Mouse (Mus musculus): Measurements from ENCODE around the gene Gpr1. TPM values are rescaled to one million over a fixed set of nuclear protein-coding genes. Genes with fewer than 3 reads are reported as not detected.
A peak's percentile ranks its signal among the peaks of the same experiment; 100 is the strongest.

The Gpr1 gene
- polyA plus RNA-seq, 1 experiment: 0.02 TPM

- Histone ChIP-seq H3K4me2 (ENCODE audit: low read depth) (no peak overlapping the region), H3K27me3 (ENCODE audit: control insufficient read depth, insufficient read depth, insufficient read length) (peaks cover 30% of the 10 kb centered on the region), H3K79me2 (ENCODE audit: control insufficient read depth, insufficient read depth) (no peaks in the 10 kb centered on the region), H3ac (ENCODE audit: control insufficient read depth, insufficient read length) (no peak overlapping the region), H3K4me3 (no peak overlapping the region), H3K36me3 (ENCODE audit: control insufficient read depth, insufficient read depth) (no peaks in the 10 kb centered on the region)
- TF ChIP-seq E2F4 (IDR thresholded peaks at IDR 0.05; ENCODE audit: insufficient read depth) (no peak), TCF12 (IDR thresholded peaks at IDR 0.05; ENCODE audit: insufficient read depth, poor library complexity, severe bottlenecking) (no peak), MYOD1 (IDR thresholded peaks at IDR 0.05; ENCODE audit: control insufficient read depth in 1 of 3, insufficient read length in 2 of 3, low read depth in 2 of 3) (no peak), USF1 (IDR thresholded peaks at IDR 0.05; ENCODE audit: low read depth) (no peak), MAX (IDR thresholded peaks at IDR 0.05; ENCODE audit: low read depth) (no peak), POLR2A (IDR thresholded peaks at IDR 0.05; ENCODE audit: insufficient read length, low read depth) (no peak), REST (IDR thresholded peaks at IDR 0.05; ENCODE audit: insufficient read depth, insufficient read length) (no peak), CEBPB (IDR thresholded peaks at IDR 0.05; ENCODE audit: insufficient read depth, poor library complexity, severe bottlenecking) (no peak), TCF3 (IDR thresholded peaks at IDR 0.05; ENCODE audit: insufficient read length, low read depth) (no peak), MYOG (IDR thresholded peaks at IDR 0.05; ENCODE audit: control insufficient read depth in 1 of 3, insufficient read depth in 1 of 3, insufficient read length in 2 of 3, low read depth in 2 of 3) (no peak), SRF (IDR thresholded peaks at IDR 0.05; ENCODE audit: control insufficient read depth, insufficient read length, low read depth) (no peak), POLR2AphosphoS2 (IDR thresholded peaks at IDR 0.05; ENCODE audit: insufficient read length, low read depth) (no peak)
Observed at GRCm38 (mm10) chr1:63246862-63247521, 32.6 kb upstream of the Gpr1 start.

- H3K27me3 ChIP-seq (ENCODE audit: control insufficient read depth, insufficient read depth, insufficient read length): peaks cover 11% of the 10 kb centered on the region
- TF ChIP-seq USF1 (IDR thresholded peaks at IDR 0.05; ENCODE audit: low read depth): no peak
- no peak for TF ChIP-seq REST (IDR thresholded peaks at IDR 0.05; ENCODE audit: insufficient read depth, insufficient read length)
- no peak for TF ChIP-seq SRF (IDR thresholded peaks at IDR 0.05; ENCODE audit: control insufficient read depth, insufficient read length, low read depth)
- no peak for TF ChIP-seq MAX (IDR thresholded peaks at IDR 0.05; ENCODE audit: low read depth)
- TF ChIP-seq TCF12 (IDR thresholded peaks at IDR 0.05; ENCODE audit: insufficient read depth, poor library complexity, severe bottlenecking): no peak
- no peak for TF ChIP-seq CEBPB (IDR thresholded peaks at IDR 0.05; ENCODE audit: insufficient read depth, poor library complexity, severe bottlenecking)
- TF ChIP-seq MYOD1 (IDR thresholded peaks at IDR 0.05; ENCODE audit: control insufficient read depth in 1 of 3, insufficient read length in 2 of 3, low read depth in 2 of 3): no peak
- no peak for TF ChIP-seq MYOG (IDR thresholded peaks at IDR 0.05; ENCODE audit: control insufficient read depth in 1 of 3, insufficient read depth in 1 of 3, insufficient read length in 2 of 3, low read depth in 2 of 3)
- TF ChIP-seq E2F4 (IDR thresholded peaks at IDR 0.05; ENCODE audit: insufficient read depth): no peak
- TF ChIP-seq POLR2A (IDR thresholded peaks at IDR 0.05; ENCODE audit: insufficient read length, low read depth): no peak
- no peak for TF ChIP-seq TCF3 (IDR thresholded peaks at IDR 0.05; ENCODE audit: insufficient read length, low read depth)
- no peak for TF ChIP-seq POLR2AphosphoS2 (IDR thresholded peaks at IDR 0.05; ENCODE audit: insufficient read length, low read depth)
- H3K4me2 ChIP-seq (ENCODE audit: low read depth): no peak overlapping the region
- no peaks in the 10 kb centered on the region for H3K79me2 ChIP-seq (ENCODE audit: control insufficient read depth, insufficient read depth)
- no peak overlapping the region for H3K4me3 ChIP-seq
- no peaks in the 10 kb centered on the region for H3K36me3 ChIP-seq (ENCODE audit: control insufficient read depth, insufficient read depth)
- H3ac ChIP-seq (ENCODE audit: control insufficient read depth, insufficient read length): no peak overlapping the region
Observed at GRCm38 (mm10) chr1:63243854-63244253, 29.5 kb upstream of the Gpr1 start.

DNA sequence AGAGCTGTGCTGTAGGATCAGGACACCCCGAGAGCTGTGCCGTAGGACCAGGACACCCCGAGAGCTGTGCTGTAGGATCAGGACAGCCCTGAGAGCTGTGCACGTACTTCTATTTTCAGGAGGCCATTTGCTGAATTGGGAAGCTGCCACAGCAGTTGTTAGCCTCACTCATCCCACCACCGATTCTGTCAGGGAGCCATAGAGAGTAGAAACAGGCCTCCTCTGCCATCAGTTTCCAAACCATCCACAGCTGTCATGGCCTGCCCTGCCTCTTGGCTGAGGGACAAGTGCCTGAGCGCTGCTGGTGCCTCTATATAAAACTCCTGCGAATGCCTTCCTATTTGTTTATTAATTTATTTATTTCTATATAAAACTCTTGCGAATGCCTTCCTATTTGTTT is 25.4 kb upstream of the Gpr1 start:
- TF ChIP-seq SRF (IDR thresholded peaks at IDR 0.05; ENCODE audit: control insufficient read depth, insufficient read length, low read depth) (peak; percentile 25), MAX (IDR thresholded peaks at IDR 0.05; ENCODE audit: low read depth) (no peak), CEBPB (IDR thresholded peaks at IDR 0.05; ENCODE audit: insufficient read depth, poor library complexity, severe bottlenecking) (no peak), E2F4 (IDR thresholded peaks at IDR 0.05; ENCODE audit: insufficient read depth) (no peak), MYOD1 (IDR thresholded peaks at IDR 0.05; ENCODE audit: control insufficient read depth in 1 of 3, insufficient read length in 2 of 3, low read depth in 2 of 3) (peak; percentile 91 to 98 (median 95)), TCF3 (IDR thresholded peaks at IDR 0.05; ENCODE audit: insufficient read length, low read depth) (peak; percentile 79), POLR2AphosphoS2 (IDR thresholded peaks at IDR 0.05; ENCODE audit: insufficient read length, low read depth) (no peak), TCF12 (IDR thresholded peaks at IDR 0.05; ENCODE audit: insufficient read depth, poor library complexity, severe bottlenecking) (peak; percentile 86), MYOG (IDR thresholded peaks at IDR 0.05; ENCODE audit: control insufficient read depth in 1 of 3, insufficient read depth in 1 of 3, insufficient read length in 2 of 3, low read depth in 2 of 3) (peak; percentile 78 to 97 (median 95)), USF1 (IDR thresholded peaks at IDR 0.05; ENCODE audit: low read depth) (no peak), POLR2A (IDR thresholded peaks at IDR 0.05; ENCODE audit: insufficient read length, low read depth) (no peak), REST (IDR thresholded peaks at IDR 0.05; ENCODE audit: insufficient read depth, insufficient read length) (no peak)
- Histone ChIP-seq H3K79me2 (ENCODE audit: control insufficient read depth, insufficient read depth) (no peaks in the 10 kb centered on the region), H3K4me3 (no peak overlapping the region), H3ac (ENCODE audit: control insufficient read depth, insufficient read length) (no peak overlapping the region), H3K36me3 (ENCODE audit: control insufficient read depth, insufficient read depth) (no peaks in the 10 kb centered on the region), H3K4me2 (ENCODE audit: low read depth) (peak overlapping the region; percentile 54), H3K27me3 (ENCODE audit: control insufficient read depth, insufficient read depth, insufficient read length) (no peaks in the 10 kb centered on the region)

DNA sequence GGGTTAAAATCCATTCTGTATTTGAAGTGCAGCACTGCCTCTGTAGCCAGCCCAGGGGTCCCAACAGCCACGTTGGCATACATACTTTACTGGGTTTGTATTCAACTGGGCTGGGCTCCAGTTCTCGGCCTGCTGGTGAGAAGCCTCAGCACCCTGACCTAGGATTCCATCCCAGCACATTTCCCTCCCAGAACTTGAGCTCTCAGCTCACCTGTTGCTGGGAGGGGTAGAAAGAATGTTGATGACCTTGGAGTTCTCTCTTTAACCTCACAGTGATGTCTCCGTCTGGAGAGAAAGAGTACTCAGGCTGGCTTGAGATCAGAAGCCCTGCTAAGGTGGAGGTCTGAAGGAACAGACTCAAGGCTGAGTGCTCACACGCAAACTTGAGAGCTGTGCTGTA is 25.0 kb upstream of the Gpr1 start:
- TF ChIP-seq E2F4 (IDR thresholded peaks at IDR 0.05; ENCODE audit: insufficient read depth): no peak
- TF ChIP-seq USF1 (IDR thresholded peaks at IDR 0.05; ENCODE audit: low read depth): no peak
- TF ChIP-seq MYOG (IDR thresholded peaks at IDR 0.05; ENCODE audit: control insufficient read depth in 1 of 3, insufficient read depth in 1 of 3, insufficient read length in 2 of 3, low read depth in 2 of 3): peak in 2 of 3 experiments; percentile 59 to 71
- TF ChIP-seq MYOD1 (IDR thresholded peaks at IDR 0.05; ENCODE audit: control insufficient read depth in 1 of 3, insufficient read length in 2 of 3, low read depth in 2 of 3): peak; percentile 8 to 77 (median 27)
- TF ChIP-seq MAX (IDR thresholded peaks at IDR 0.05; ENCODE audit: low read depth): no peak
- no peak for TF ChIP-seq POLR2AphosphoS2 (IDR thresholded peaks at IDR 0.05; ENCODE audit: insufficient read length, low read depth)
- TF ChIP-seq TCF12 (IDR thresholded peaks at IDR 0.05; ENCODE audit: insufficient read depth, poor library complexity, severe bottlenecking): peak; percentile 37
- TF ChIP-seq CEBPB (IDR thresholded peaks at IDR 0.05; ENCODE audit: insufficient read depth, poor library complexity, severe bottlenecking): no peak
- TF ChIP-seq REST (IDR thresholded peaks at IDR 0.05; ENCODE audit: insufficient read depth, insufficient read length): no peak
- no peaks in the 10 kb centered on the region for H3K27me3 ChIP-seq (ENCODE audit: control insufficient read depth, insufficient read depth, insufficient read length)
- no peak overlapping the region for H3K4me3 ChIP-seq
- H3ac ChIP-seq (ENCODE audit: control insufficient read depth, insufficient read length): no peak overlapping the region
- H3K36me3 ChIP-seq (ENCODE audit: control insufficient read depth, insufficient read depth): no peaks in the 10 kb centered on the region
- peak overlapping the region; percentile 54 for H3K4me2 ChIP-seq (ENCODE audit: low read depth)
- no peaks in the 10 kb centered on the region for H3K79me2 ChIP-seq (ENCODE audit: control insufficient read depth, insufficient read depth)
